Mouse (Mus musculus) MEL (cell line): ENCODE data around the gene Gramd2. TPM values are rescaled to one million over a fixed set of nuclear protein-coding genes. Genes with fewer than 3 reads are reported as not detected.

ENCODE experiments used
- DNase-seq: peaks from one replicate; pipeline ENCODE4 v3.0.0; 2011; ENCODE audit warnings: low read depth, low spot score
- H3K27ac ChIP-seq: 2 replicates; pipeline ENCODE4 v1.5.1; 2012; ENCODE audit warnings: low read depth, mild to moderate bottlenecking, control low read depth, low read length, moderate library complexity; ENCODE audit not compliant: control insufficient read depth
- H3K27me3 ChIP-seq, 2 experiments: fragments of 150-350 bp in 1 of 2; sonication (generic) in 1 of 2; 2 replicates each; pipeline ENCODE4 v1.6.1; 2012; ENCODE audit warnings: low read length in 2 of 2, mild to moderate bottlenecking in 2 of 2, improper control_type of control experiment in 1 of 2, moderate library complexity in 1 of 2; ENCODE audit not compliant: insufficient read depth in 2 of 2, control insufficient read depth in 1 of 2
- H3K36me3 ChIP-seq, 2 experiments: 2 replicates each; pipeline ENCODE4 v1.6.1; 2012 to 2014; ENCODE audit warnings: low read length in 2 of 2, improper control_type of control experiment in 1 of 2, inconsistent platforms in 1 of 2, mild to moderate bottlenecking in 1 of 2; ENCODE audit not compliant: insufficient read depth in 2 of 2, control insufficient read depth in 1 of 2
- H3K4me1 ChIP-seq, 2 experiments: fragments of 150-350 bp in 1 of 2; sonication (generic) in 1 of 2; 2 replicates each; pipeline ENCODE4 v1.6.1; 2012; ENCODE audit warnings: low read length in 2 of 2, improper control_type of control experiment in 1 of 2, mild to moderate bottlenecking in 1 of 2; ENCODE audit not compliant: insufficient read depth in 2 of 2, control insufficient read depth in 1 of 2
- H3K4me3 ChIP-seq, 2 experiments: fragments of 150-350 bp in 1 of 2; sonication (generic) in 1 of 2; 2 replicates each; pipeline ENCODE4 v1.5.1; 2012; ENCODE audit warnings: low read depth in 2 of 2, low read length in 2 of 2, mild to moderate bottlenecking in 2 of 2, moderate library complexity in 2 of 2, control low read depth in 1 of 2, improper control_type of control experiment in 1 of 2; ENCODE audit not compliant: control insufficient read depth in 1 of 2, insufficient read depth in 1 of 2
- H3K79me2 ChIP-seq: 2 replicates; pipeline ENCODE4 v1.6.1; 2012; ENCODE audit warnings: mild to moderate bottlenecking, low read length, moderate library complexity; ENCODE audit not compliant: control insufficient read depth, poor library complexity, insufficient read depth
- H3K9ac ChIP-seq: 2 replicates; pipeline ENCODE4 v1.6.1; 2012; ENCODE audit warnings: low read depth, mild to moderate bottlenecking, control low read depth, low read length, moderate library complexity; ENCODE audit not compliant: control insufficient read depth, poor library complexity, severe bottlenecking
- H3K9me3 ChIP-seq: fragments of 150-350 bp; sonication (generic); replicated peaks from 2 replicates; pipeline ENCODE4 v1.6.1; 2012; ENCODE audit warnings: mild to moderate bottlenecking, low read length, improper control_type of control experiment, moderate library complexity; ENCODE audit not compliant: insufficient read depth
- BHLHE40 ChIP-seq: IDR thresholded peaks from 2 replicates; pipeline ENCODE4 v1.6.1; 2012; ENCODE audit warnings: low read depth, mild to moderate bottlenecking, inconsistent platforms, low read length, improper control_type of control experiment, borderline replicate concordance
- CTCF ChIP-seq, 3 experiments: IDR thresholded peaks in 2 of 3; conservative IDR thresholded peaks in 1 of 3; 2 replicates each; pipeline ENCODE4 v1.5.1; 2011 to 2012; ENCODE audit warnings: low read length in 3 of 3, low read depth in 2 of 3, mild to moderate bottlenecking in 2 of 3, improper control_type of control experiment in 1 of 3, inconsistent platforms in 1 of 3, mixed read lengths in 1 of 3, moderate library complexity in 1 of 3; ENCODE audit not compliant: control insufficient read depth in 1 of 3, insufficient read depth in 1 of 3, poor library complexity in 1 of 3, severe bottlenecking in 1 of 3
- E2F4 ChIP-seq: IDR thresholded peaks from 2 replicates; pipeline ENCODE4 v1.6.1; 2011; ENCODE audit warnings: low read depth, low read length, improper control_type of control experiment, borderline replicate concordance
- EP300 ChIP-seq, 2 experiments: IDR thresholded peaks; 2 replicates each; pipeline ENCODE4 v1.6.1; 2011; ENCODE audit warnings: improper control_type of control experiment in 2 of 2, low read length in 2 of 2, low read depth in 1 of 2, mild to moderate bottlenecking in 1 of 2
- ETS1 ChIP-seq: IDR thresholded peaks from 2 replicates; pipeline ENCODE4 v1.6.1; 2012; ENCODE audit warnings: low read depth, mild to moderate bottlenecking, inconsistent platforms, low read length, improper control_type of control experiment, moderate library complexity
- GATA1 ChIP-seq: IDR thresholded peaks from 2 replicates; pipeline ENCODE4 v1.6.1; 2011; ENCODE audit warnings: low read depth, low read length, improper control_type of control experiment
- MAFK ChIP-seq: IDR thresholded peaks from 2 replicates; pipeline ENCODE4 v1.6.1; 2011; ENCODE audit warnings: low read depth, mild to moderate bottlenecking, low read length, improper control_type of control experiment, borderline replicate concordance
- MAX ChIP-seq: IDR thresholded peaks from 2 replicates; pipeline ENCODE4 v1.6.1; 2011; ENCODE audit warnings: low read length, improper control_type of control experiment
- MEF2A ChIP-seq: IDR thresholded peaks from 2 replicates; pipeline ENCODE4 v1.6.1; 2014; ENCODE audit warnings: low read depth, mild to moderate bottlenecking, inconsistent platforms, low read length, improper control_type of control experiment; ENCODE audit not compliant: poor library complexity, insufficient replicate concordance, severe bottlenecking; ENCODE audit errors: extremely low read depth
- MYB ChIP-seq: IDR thresholded peaks from 2 replicates; pipeline ENCODE4 v1.6.1; 2011; ENCODE audit warnings: mild to moderate bottlenecking, low read depth, low read length, improper control_type of control experiment
- MYC ChIP-seq: IDR thresholded peaks from 2 replicates; pipeline ENCODE4 v1.6.1; 2011; ENCODE audit warnings: low read depth, mild to moderate bottlenecking, low read length, improper control_type of control experiment, moderate library complexity
- POLR2AphosphoS2 ChIP-seq: IDR thresholded peaks from 2 replicates; pipeline ENCODE4 v1.6.1; 2011; ENCODE audit warnings: low read length, improper control_type of control experiment
- RCOR1 ChIP-seq: IDR thresholded peaks from 2 replicates; pipeline ENCODE4 v1.6.1; 2012; ENCODE audit warnings: low read depth, mild to moderate bottlenecking, inconsistent platforms, low read length, improper control_type of control experiment
- SIN3A ChIP-seq: IDR thresholded peaks from 2 replicates; pipeline ENCODE4 v1.6.1; 2012; ENCODE audit warnings: low read length, improper control_type of control experiment, inconsistent platforms
- SMC3 ChIP-seq: IDR thresholded peaks from 2 replicates; pipeline ENCODE4 v1.6.1; 2011; ENCODE audit warnings: low read depth, low read length, improper control_type of control experiment
- TAL1 ChIP-seq: IDR thresholded peaks from 2 replicates; pipeline ENCODE4 v1.6.1; 2012; ENCODE audit warnings: mild to moderate bottlenecking, inconsistent platforms, low read length, moderate library complexity, mixed read lengths
- TBP ChIP-seq: IDR thresholded peaks from 2 replicates; pipeline ENCODE4 v1.8.0; 2011; ENCODE audit warnings: low read depth, low read length, improper control_type of control experiment
- UBTF ChIP-seq: IDR thresholded peaks from 2 replicates; pipeline ENCODE4 v1.6.1; 2012; ENCODE audit warnings: low read depth, mild to moderate bottlenecking, inconsistent platforms, low read length, improper control_type of control experiment, moderate library complexity, borderline replicate concordance; ENCODE audit not compliant: insufficient read depth
- ZC3H11A ChIP-seq: IDR thresholded peaks from 2 replicates; pipeline ENCODE4 v1.6.1; 2012; ENCODE audit warnings: low read depth, mild to moderate bottlenecking, inconsistent platforms, low read length, improper control_type of control experiment
- ZKSCAN1 ChIP-seq: IDR thresholded peaks from 2 replicates; pipeline ENCODE4 v1.6.1; 2012; ENCODE audit warnings: low read depth, mild to moderate bottlenecking, inconsistent platforms, low read length, improper control_type of control experiment, moderate library complexity
- ZNF384 ChIP-seq: IDR thresholded peaks from 2 replicates; pipeline ENCODE4 v1.6.1; 2012; ENCODE audit warnings: low read depth, mild to moderate bottlenecking, inconsistent platforms, low read length, improper control_type of control experiment
- polyA plus RNA-seq, 2 experiments: library from polyadenylated mRNA; stranded (reverse) in 1 of 2; unstranded in 1 of 2; fragments of >175 nt in 1 of 2; fragments of >200 nt in 1 of 2; gene quantifications; 2 replicates each; pipeline versions ENCODE4 v1.2.1 to v1.2.4; 2012; ENCODE audit warnings: low replicate concordance in 2 of 2, low read depth in 1 of 2; ENCODE audit not compliant: insufficient read length in 2 of 2, insufficient read depth in 1 of 2, missing spikeins in 1 of 2
- total RNA-seq: library from RNA; depleted of rRNA; stranded (reverse); fragments of 300-350 nt; gene quantifications from 2 replicates; pipeline ENCODE4 v1.2.3, GENCODE M21; 2012

Gramd2 gene
- total and polyA plus RNA-seq, 3 experiments: 0.04 TPM; not detected in 2

- peak; percentile 86 for DNase-seq
- H3K27me3 ChIP-seq: peaks cover under 1 to 2% of the 10 kb centered on the region in 2 experiments; a peak in 2 of 4 replicates
These were observed 7.6 kb downstream of the Gramd2 start for GRCm38 (mm10) chr9:59687416-59688046.

GRCm38 (mm10) chr9:59691635-59692094, 11.7 kb downstream of the Gramd2 start:
- Histone ChIP-seq H3K4me3 (no peak overlapping the region), H3K9me3 (no peaks in the 10 kb centered on the region), H3K27ac (no peak overlapping the region), H3K36me3 (no peaks in the 10 kb centered on the region), H3K4me1 (peaks cover 0 to 8% of the 10 kb centered on the region in 2 experiments; a peak in 1 of 4 replicates), H3K27me3 (peaks cover 0 to 3% of the 10 kb centered on the region in 2 experiments), H3K9ac (no peak overlapping the region), H3K79me2 (no peaks in the 10 kb centered on the region)
- no peak for TF ChIP-seq ZNF384
- TF ChIP-seq ZC3H11A: no peak
- no peak for TF ChIP-seq GATA1
- no peak for TF ChIP-seq SIN3A
- no peak for TF ChIP-seq SMC3
- no peak for TF ChIP-seq ETS1
- no peak for TF ChIP-seq UBTF
- no peak for TF ChIP-seq MYC
- TF ChIP-seq MAX: no peak
- TF ChIP-seq CTCF (IDR thresholded peaks at IDR 0.05 in 2 of 3, conservative IDR thresholded peaks at IDR 0.05 in 1 of 3; ENCODE audit: control insufficient read depth in 1 of 3, insufficient read depth in 1 of 3, low read depth in 2 of 3, low read length in 3 of 3, poor library complexity in 1 of 3, severe bottlenecking in 1 of 3): no peak
- no peak for DNase-seq

More at GRCm38 (mm10) chr9:59687416-59688046, 7.6 kb downstream of the Gramd2 start:
- TF ChIP-seq MEF2A: no peak
- TF ChIP-seq TBP: no peak
- peak; percentile 18; the same call in 1 of the 2 replicates for TF ChIP-seq TAL1
- TF ChIP-seq ZKSCAN1: no peak
- no peak for TF ChIP-seq E2F4
- no peak for TF ChIP-seq MYB
- TF ChIP-seq MAFK: peak; percentile 41; the same call in 1 of the 2 replicates
- peak in 1 of 2 experiments; percentile 46; a peak in 1 of 4 replicates for TF ChIP-seq EP300 (IDR thresholded peaks at IDR 0.05; ENCODE audit: low read depth in 1 of 2, low read length in 2 of 2)
- peak; percentile 39; the same call in 1 of the 2 replicates for TF ChIP-seq GATA1
- no peak for TF ChIP-seq BHLHE40
- peak; percentile 44; the same call in 1 of the 2 replicates for TF ChIP-seq MAX
- TF ChIP-seq RCOR1: peak; percentile 9; the same call in 1 of the 2 replicates
- no peak for TF ChIP-seq POLR2AphosphoS2
- no peaks in the 10 kb centered on the region for H3K79me2 ChIP-seq
- no peaks in the 10 kb centered on the region for H3K36me3 ChIP-seq
- H3K9ac ChIP-seq: no peak overlapping the region
- no peak overlapping the region for H3K27ac ChIP-seq
- peaks cover 0 to 8% of the 10 kb centered on the region in 2 experiments; a peak in 1 of 4 replicates for H3K4me1 ChIP-seq
- no peak overlapping the region for H3K4me3 ChIP-seq
- no peaks in the 10 kb centered on the region for H3K9me3 ChIP-seq
